Mouse (Mus musculus) brain, embryonic 14.5 days (tissue): Measurements from ENCODE around the gene Tob1.

Experiments
- CTCF ChIP-seq: fragments of 200-500 bp; IDR thresholded peaks from 2 replicates; pipeline ENCODE4 v1.5.1; 2012; ENCODE audit warnings: inconsistent platforms, mild to moderate bottlenecking, moderate library complexity, borderline replicate concordance; ENCODE audit not compliant: insufficient read depth, insufficient read length; ENCODE audit errors: extremely low read depth
- POLR2A ChIP-seq: fragments of 200-500 bp; IDR thresholded peaks from 2 replicates; pipeline ENCODE4 v1.6.1; 2012; ENCODE audit warnings: mild to moderate bottlenecking, inconsistent platforms, borderline replicate concordance; ENCODE audit not compliant: poor library complexity, insufficient read depth, insufficient read length, severe bottlenecking; ENCODE audit errors: extremely low read depth

GRCm38 (mm10) chr11:94211651-94212488, 616 bp downstream of the Tob1 start:
- no peak for TF ChIP-seq POLR2A
- TF ChIP-seq CTCF, result no peak
